Mouse (Mus musculus): ENCODE results near the gene Itgae.

DNA sequence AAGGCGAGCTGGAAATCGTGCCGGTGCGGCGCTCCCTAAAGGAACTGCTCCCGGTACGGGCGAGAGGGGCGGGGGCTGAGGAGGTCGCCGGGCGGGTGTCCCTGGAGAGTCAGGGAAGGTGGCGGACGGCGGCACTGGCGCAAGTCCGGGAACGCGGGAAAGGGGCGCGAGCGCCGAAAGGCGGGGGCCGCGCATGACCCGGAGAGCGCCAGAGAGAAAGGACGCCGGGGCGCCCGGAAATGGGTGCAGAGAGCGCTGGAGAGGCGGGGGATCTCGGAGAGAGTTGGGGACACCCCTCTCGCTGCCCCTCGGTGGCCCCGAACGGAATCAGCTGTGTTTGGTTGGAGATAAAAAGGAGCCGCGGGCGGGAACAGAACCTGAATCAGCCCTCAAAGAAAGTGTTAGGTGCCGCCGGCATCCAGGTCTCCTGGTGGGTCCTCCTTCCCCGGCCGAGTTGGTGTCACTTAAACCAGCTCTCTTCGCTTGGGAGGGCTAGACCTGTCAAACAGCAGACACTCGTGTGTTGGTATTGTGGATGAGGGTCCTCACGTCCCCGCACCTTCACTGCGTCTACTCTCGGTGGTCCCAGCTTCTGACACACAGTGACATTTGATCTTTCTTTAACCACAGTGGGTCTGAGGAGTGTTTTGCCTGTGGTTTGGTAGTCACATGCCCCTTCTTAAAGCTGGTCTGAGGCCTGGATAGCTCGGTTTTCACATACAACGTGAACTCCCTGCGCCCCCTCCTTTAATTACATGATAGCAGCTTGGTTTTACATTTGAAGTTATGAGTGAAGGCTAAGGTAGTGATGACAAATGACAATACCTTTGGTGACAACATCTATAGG lies 42.1 kb upstream of the Itgae start:
- TF ChIP-seq POLR2A (IDR thresholded peaks at IDR 0.05; ENCODE audit: borderline replicate concordance, insufficient read depth, low read length) (no peak), CTCF (IDR thresholded peaks at IDR 0.05; ENCODE audit: borderline replicate concordance, insufficient read depth, low read depth, low read length) (no peak)

All from cerebellum, adult 2 months (tissue).